Mouse (Mus musculus) natural killer cell, adult 2 months (primary cell): ENCODE measurements around the gene Olfr1154.

Source experiments
- DNase-seq, 2 experiments: peaks; one replicate each; pipeline ENCODE4 v3.0.0; 2022; ENCODE audit warnings: low spot score in 2 of 2

Gene Olfr1154

DNA sequence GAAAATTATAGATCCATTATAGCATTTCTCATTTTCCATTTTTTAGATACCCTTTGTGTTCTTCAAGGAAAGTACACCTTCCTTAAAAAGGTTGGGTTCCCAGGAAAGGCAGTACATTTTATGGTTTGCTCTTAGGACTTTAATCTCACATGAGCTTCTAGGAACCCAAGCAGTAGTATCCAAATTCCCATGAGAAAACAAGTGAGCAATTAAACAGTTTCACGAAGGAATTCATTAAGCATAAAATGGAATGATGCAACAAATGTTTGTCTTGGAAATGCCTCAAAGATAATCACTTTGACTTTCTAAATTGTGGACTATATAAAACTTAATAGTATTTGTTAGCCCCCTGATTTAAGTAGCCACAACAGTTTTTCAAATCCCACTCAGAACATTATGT lies at the start of gene Olfr1154:
Olfr1154 (minus strand) TSS at position 101 of the 400 bp plus-strand sequence.
- DNase-seq: no peak

DNA sequence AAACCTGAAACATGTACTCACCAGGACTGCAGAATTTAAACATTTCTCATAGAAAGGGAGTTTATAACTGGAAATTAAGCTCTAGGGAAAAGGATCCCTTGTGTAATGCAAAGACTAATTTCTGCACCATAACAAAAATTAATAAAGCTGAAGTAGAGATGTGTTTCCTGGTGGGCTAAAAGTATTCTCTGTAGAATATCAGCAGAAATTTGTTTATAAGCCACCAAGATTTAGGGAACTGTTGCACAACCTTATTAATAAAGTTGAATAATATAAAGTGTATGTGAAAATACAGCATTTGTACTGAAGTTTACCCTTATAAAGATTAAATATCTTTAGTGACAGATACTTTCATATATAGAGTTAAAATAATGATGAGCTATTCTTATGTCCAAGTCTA lies 48.0 kb upstream of the Olfr1154 start, which contains the start of gene Olfr1156:
Olfr1156 (minus strand) TSS at position 101 of the 400 bp plus-strand sequence.
- DNase-seq: no peak

DNA sequence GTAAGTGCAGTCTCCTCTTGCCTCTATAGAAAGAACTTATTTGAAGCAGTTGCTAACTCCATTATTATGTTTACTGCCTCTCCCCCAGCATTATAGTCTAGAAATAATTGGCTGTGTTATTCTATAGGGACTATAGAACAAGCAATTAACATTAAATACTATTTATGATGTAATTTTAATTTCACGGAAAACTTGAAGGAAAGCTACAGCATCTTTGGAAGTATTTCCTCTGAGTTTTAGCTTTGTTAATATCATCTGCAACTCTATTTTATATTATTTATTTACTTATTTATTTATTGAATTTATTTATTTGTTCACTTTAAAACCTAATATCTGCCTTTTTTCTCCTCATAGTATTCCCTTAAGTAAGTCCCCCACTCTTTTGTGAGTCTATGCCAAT lies 40.1 kb upstream of the Olfr1154 start, which contains the start of gene Olfr1155:
Olfr1155 (minus strand) TSS at position 101 of the 400 bp plus-strand sequence.
- no peak for DNase-seq

DNA sequence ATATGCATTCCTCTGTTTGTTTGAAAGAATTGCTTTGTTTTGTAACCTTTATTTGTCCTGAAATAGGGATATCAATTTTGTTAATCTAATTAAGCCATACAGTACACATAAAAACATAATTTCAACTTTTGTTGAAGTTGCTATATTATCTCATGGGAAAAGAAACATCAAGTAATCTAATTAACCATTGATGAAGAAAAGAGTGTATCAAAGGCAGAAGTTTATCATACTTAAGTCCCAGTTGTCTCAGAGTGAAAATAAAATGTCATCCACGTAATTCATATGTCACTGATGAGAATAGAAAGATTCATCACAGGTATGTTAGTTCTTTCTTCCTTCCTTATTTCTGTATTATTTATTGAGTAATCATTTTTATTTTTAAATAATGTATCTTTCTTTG lies 10.3 kb downstream of the Olfr1154 start, which contains the start of gene Olfr1153:
Olfr1153 (plus strand) TSS at position 301 of the 400 bp plus-strand sequence.
- no peak for DNase-seq

DNA sequence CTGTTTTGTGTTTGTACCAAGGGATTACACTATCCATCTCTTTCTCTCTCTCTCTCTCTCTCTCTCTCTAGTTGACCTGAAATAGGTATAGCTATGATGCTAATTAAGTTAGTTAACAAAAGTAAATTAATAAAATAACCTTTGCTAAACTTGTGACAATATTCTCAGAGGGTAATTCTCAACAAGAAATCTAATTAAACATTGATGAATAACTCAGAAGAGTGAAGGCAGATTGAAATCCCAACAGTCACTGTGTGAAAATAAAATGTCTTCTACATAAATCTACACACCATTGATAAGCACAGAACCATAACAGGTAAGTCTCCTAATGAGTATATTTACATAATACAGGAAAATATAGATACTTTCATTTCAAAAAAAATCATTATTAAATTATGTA lies 38.8 kb downstream of the Olfr1154 start, which contains the start of gene Olfr1152:
Olfr1152 (plus strand) TSS at position 301 of the 400 bp plus-strand sequence.
- DNase-seq: no peak

DNA sequence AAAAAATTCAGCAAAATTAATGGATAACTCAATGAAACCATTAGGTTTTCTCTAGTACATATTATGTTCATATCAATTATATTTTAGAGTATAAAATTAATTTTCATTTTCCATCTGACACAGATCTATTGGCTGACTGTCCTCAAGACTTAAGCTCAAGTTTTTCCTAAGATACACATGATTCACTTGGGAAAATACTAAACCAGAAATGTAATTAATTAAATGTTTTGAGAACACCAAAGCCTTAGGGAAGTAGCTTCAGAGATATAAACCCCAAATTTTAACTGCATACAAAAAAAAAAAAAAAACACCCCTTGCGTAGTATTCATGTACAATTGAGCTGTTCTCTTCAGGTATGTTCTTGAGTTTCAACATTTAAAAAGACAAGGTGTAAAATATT lies 49.4 kb downstream of the Olfr1154 start, which contains the start of gene Olfr1151:
Olfr1151 (plus strand) TSS at position 301 of the 400 bp plus-strand sequence.
- DNase-seq: no peak
